ENCODE assay signal across 9 mouse cellular contexts in genomic region chr1:71654221-71654620, GRCm38 (mm10). TPM values are rescaled to one million over a fixed set of nuclear protein-coding genes. Genes with fewer than 3 reads are reported as not detected.
DNase-seq lines count a peak whose midpoint lies in the region; ATAC-seq and TF ChIP-seq lines count a peak whose summit lies in the region.
"Had no signal": no experiment of that assay in that cellular context is flagged by ENCODE, and none has a peak within 500 bp of the region (broad histone marks: within the 10 kb centered on the region; RNA-seq: fewer than 3 reads in every experiment).

No protein-coding gene starts in this region.

- no peaks in the 10 kb centered on the region for H3K27me3 ChIP-seq in forebrain, embryonic 10.5 days (ENCODE audit: poor library complexity, severe bottlenecking)
- H3K27me3 ChIP-seq in intestine, postnatal 0 days (replicated peaks; ENCODE audit: control insufficient read depth, insufficient read depth, low read length) = no peaks in the 10 kb centered on the region
- H3K27me3 ChIP-seq in neural tube, embryonic 12.5 days (replicated peaks) = no peaks in the 10 kb centered on the region

- peak overlapping the region; percentile 98 for H3K27ac ChIP-seq in forebrain, embryonic 10.5 days
- H3K27ac ChIP-seq in intestine, postnatal 0 days (ENCODE audit: low read depth, low read length) = no peak overlapping the region
- H3K27ac ChIP-seq in neural tube, embryonic 12.5 days = no peak overlapping the region

- intact Hi-C loops in left cerebral cortex, postnatal 25 days (cut with DNase I) = no loop called here
- intact Hi-C loops in left cerebral cortex, postnatal 14 days (cut with DNase I) = no loop called here

- peak overlapping the region; percentile 86 for H3K4me2 ChIP-seq in intestine, postnatal 0 days (replicated peaks; ENCODE audit: low read depth)
- H3K4me2 ChIP-seq in neural tube, embryonic 12.5 days (replicated peaks) = peak overlapping the region; percentile 93

- no peak for ATAC-seq in intestine, postnatal 0 days
- ATAC-seq in neural tube, embryonic 12.5 days (ENCODE audit: low FRiP score, low read depth) = no peak

- H3K4me1 ChIP-seq in forebrain, embryonic 10.5 days = peaks cover 34% of the 10 kb centered on the region
- no peaks in the 10 kb centered on the region; the same call in 1 of the 2 replicates for H3K4me1 ChIP-seq in intestine, postnatal 0 days (replicated peaks; ENCODE audit: control insufficient read depth, insufficient read depth, low read length)
- peaks cover 13% of the 10 kb centered on the region; the same call in 1 of the 2 replicates for H3K4me1 ChIP-seq in neural tube, embryonic 12.5 days

- peak overlapping the region; percentile 79 for H3K4me3 ChIP-seq in forebrain, embryonic 10.5 days
- H3K4me3 ChIP-seq in intestine, postnatal 0 days (ENCODE audit: low read depth, low read length) = peak overlapping the region; percentile 51; the same call in 1 of the 2 replicates
- H3K4me3 ChIP-seq in neural tube, embryonic 12.5 days = no peak overlapping the region; the same call in 1 of the 2 replicates

- peaks cover 18% of the 10 kb centered on the region for H3K36me3 ChIP-seq in forebrain, embryonic 10.5 days (replicated peaks)
- no peaks in the 10 kb centered on the region for H3K36me3 ChIP-seq in intestine, postnatal 0 days (ENCODE audit: control insufficient read depth, insufficient read depth)
- H3K36me3 ChIP-seq in neural tube, embryonic 12.5 days = no peaks in the 10 kb centered on the region

- TF ChIP-seq CTCF in intestine, postnatal 0 days (IDR thresholded peaks at IDR 0.05; ENCODE audit: low read depth) = no peak

- 16% methylated on average over 8 of the region's 8 CpGs for WGBS in forebrain, embryonic 10.5 days
- 32% methylated on average over 8 of the region's 8 CpGs for WGBS in intestine, postnatal 0 days
- WGBS in neural tube, embryonic 12.5 days = 13% methylated on average over 8 of the region's 8 CpGs

- H3K9me3 ChIP-seq in forebrain, embryonic 10.5 days = no peaks in the 10 kb centered on the region
- H3K9me3 ChIP-seq in intestine, postnatal 0 days (ENCODE audit: control insufficient read depth) = no peaks in the 10 kb centered on the region
- H3K9me3 ChIP-seq in neural tube, embryonic 12.5 days = no peaks in the 10 kb centered on the region

- H3K9ac ChIP-seq in intestine, postnatal 0 days (ENCODE audit: low read depth, low read length) = no peak overlapping the region
- no peak overlapping the region for H3K9ac ChIP-seq in neural tube, embryonic 12.5 days

- DNase-seq in kidney, postnatal 4 days = peak; percentile 17 to 21
- no peak for DNase-seq in kidney, postnatal 36 days
- no peak for DNase-seq in forebrain, embryonic 10.5 days (ENCODE audit: extremely low spot score, low spot score)
- no peak for DNase-seq in left cerebral cortex, postnatal 25 days (ENCODE audit: low spot score in 2 of 2)
- DNase-seq in retina, postnatal 1 day = no peak
- DNase-seq in left cerebral cortex, postnatal 14 days (ENCODE audit: low spot score in 2 of 2) = no peak
- DNase-seq: cerebellum, adult 18-20 months had no signal

RNA-seq across cellular contexts. Expression of gene Fn1, which starts 1.2 kb away (rescaled TPM):
- 94.7 and 94.9 TPM in 2 replicates for polyA plus RNA-seq in forebrain, embryonic 10.5 days (2016; fragmentation: Nextera tagmentation; extraction: Ambion mirVana)
- polyA plus RNA-seq in intestine, postnatal 0 days (2015; fragmentation: Nextera tagmentation; extraction: Ambion mirVana) = 38.3 and 43.1 TPM in 2 replicates
- 79.4 and 80.2 TPM in 2 replicates for polyA plus RNA-seq in neural tube, embryonic 12.5 days (2016; fragmentation: Nextera tagmentation; extraction: Ambion mirVana)
- total RNA-seq in left cerebral cortex, postnatal 25 days (2021) = 10 to 100 TPM; 48.9 to 52.3 TPM
- 100 to 1,000 TPM in 1 of 2 experiments, 10 to 100 TPM in 1; 88.4 to 101 TPM for total RNA-seq in left cerebral cortex, postnatal 14 days (2021)

Comparison
In these comparisons a context has a peak if more than half of its experiments do, and no peak if none do; other contexts are left out.
1. DNase-seq: peak in kidney, postnatal 4 days (2 of 2); none in kidney, postnatal 36 days (0 of 2), forebrain, embryonic 10.5 days (single experiment), left cerebral cortex, postnatal 25 days (0 of 2), retina, postnatal 1 day (single experiment) and left cerebral cortex, postnatal 14 days (0 of 2).